Comparison of ENCODE assay signal across 8 mouse cellular contexts in the genomic region with DNA sequence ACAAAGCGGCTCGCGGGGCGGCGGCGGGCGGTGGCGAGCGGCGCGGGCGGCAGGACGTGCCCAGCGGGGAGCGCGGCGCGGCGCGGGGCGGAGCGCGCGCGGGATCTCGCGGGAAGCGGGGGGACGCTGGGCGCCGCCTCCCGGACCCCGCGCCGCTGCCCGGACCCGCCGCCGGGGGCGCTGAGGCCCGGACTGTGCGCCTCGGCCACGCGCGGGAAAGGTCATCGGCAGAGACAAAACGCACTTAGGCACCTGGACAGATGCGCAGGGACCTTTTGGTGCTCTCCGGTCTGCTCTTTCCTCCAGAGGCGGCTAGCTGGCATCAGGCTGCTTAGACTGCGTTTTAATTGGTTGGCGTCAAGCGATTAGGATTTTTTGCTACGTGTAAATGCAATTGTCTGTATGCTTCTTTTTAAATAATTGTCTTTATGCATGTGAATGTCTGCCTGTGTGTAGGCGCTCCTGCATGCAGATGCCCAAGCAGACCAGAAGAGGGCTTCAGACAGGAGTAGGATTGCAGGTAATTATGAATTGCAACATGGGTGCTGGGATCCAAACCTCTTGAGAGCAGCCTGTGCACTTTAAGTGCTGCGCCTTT. TPM values are rescaled to one million over a fixed set of nuclear protein-coding genes. Genes with fewer than 3 reads are reported as not detected.
DNase-seq lines count a peak whose midpoint lies in the region.

A gene (minus strand): TSS at position 78 of the 598 bp plus-strand sequence.

- 3% methylated on average over 57 of the region's 57 CpGs for WGBS in hindbrain, embryonic 10.5 days

- DNase-seq in MN1 (ENCODE audit: low spot score): peak; percentile 88
- peak; percentile 87 for DNase-seq in cerebellum, adult 9-10 months
- peak; percentile 63 to 81 for DNase-seq in frontal cortex, adult 2 months (ENCODE audit: extremely low spot score in 1 of 2, low spot score in 1 of 2)
- DNase-seq in hindbrain, embryonic 10.5 days (ENCODE audit: low spot score): peak; percentile 83
- DNase-seq in layer of hippocampus, postnatal 14 days (ENCODE audit: low spot score in 2 of 2): peak; percentile 84 to 87
- peak; percentile 86 for DNase-seq in lung, postnatal 14 days
- peak; percentile 68 for DNase-seq in retina, adult 2 months (ENCODE audit: low read depth, low spot score)
- DNase-seq in thymus, postnatal 25 days: peak; percentile 80

- peak within 1 kb of the TSS; percentile 82 for H3K4me3 ChIP-seq in hindbrain, embryonic 10.5 days

- no peaks in the 10 kb centered on the region for H3K9me3 ChIP-seq in hindbrain, embryonic 10.5 days

- H3K4me1 ChIP-seq in hindbrain, embryonic 10.5 days (replicated peaks): peaks cover 44% of the 10 kb centered on the region

- peaks cover 29% of the 10 kb centered on the region for H3K36me3 ChIP-seq in hindbrain, embryonic 10.5 days

- H3K27me3 ChIP-seq in hindbrain, embryonic 10.5 days (ENCODE audit: insufficient read depth, poor library complexity, severe bottlenecking): peaks cover 6% of the 10 kb centered on the region; the same call in 1 of the 2 replicates

- peak within 1 kb of the TSS; percentile 96 for H3K27ac ChIP-seq in hindbrain, embryonic 10.5 days

RNA-seq across cellular contexts. Expression of the gene that starts here (rescaled TPM):
- polyA plus RNA-seq in frontal cortex, adult 2 months (2012; rRNA removed): 73.7 and 79.6 TPM in 2 replicates
- polyA plus RNA-seq in hindbrain, embryonic 10.5 days (2016; fragmentation: Nextera tagmentation; extraction: Ambion mirVana): 9.7 and 12.8 TPM in 2 replicates
- 100 to 1,000 TPM; 102 to 109 TPM for total RNA-seq in layer of hippocampus, postnatal 14 days (2021)

Comparison
In these comparisons a context has a peak if more than half of its experiments do, and no peak if none do; other contexts are left out.
1. Peak in every context shown above with its lines: DNase-seq, H3K4me3 ChIP-seq and H3K27ac ChIP-seq.